Mouse (Mus musculus) bone marrow macrophage, adult 2 months (primary cell): ENCODE data around the gene Cpe.

ENCODE experiments used
- CTCF ChIP-seq: IDR thresholded peaks from 2 replicates; pipeline ENCODE4 v1.5.1; 2012; ENCODE audit warnings: low read depth, mild to moderate bottlenecking, low read length, moderate library complexity
- POLR2A ChIP-seq: IDR thresholded peaks from 2 replicates; pipeline ENCODE4 v1.6.1; 2012; ENCODE audit warnings: mild to moderate bottlenecking, low read depth, low read length, borderline replicate concordance

- TF ChIP-seq POLR2A = no peak
- no peak for TF ChIP-seq CTCF
Observed at GRCm38 (mm10) chr8:64619661-64620060, 73.2 kb downstream of the Cpe start.
